8 mouse cellular contexts compared by ENCODE assay signal in genomic region chr7:35802201-35802905, GRCm38 (mm10). TPM values are rescaled to one million over a fixed set of nuclear protein-coding genes. Genes with fewer than 3 reads are reported as not detected.
DNase-seq lines count a peak whose midpoint lies in the region; ATAC-seq and TF ChIP-seq lines count a peak whose summit lies in the region.

No protein-coding gene starts in this region.

- peak overlapping the region; percentile 94 for H3K4me3 ChIP-seq in layer of hippocampus, adult 2 months
- peak overlapping the region; percentile 92 for H3K4me3 ChIP-seq in embryonic facial prominence, embryonic 15.5 days (replicated peaks)
- H3K4me3 ChIP-seq in intestine, embryonic 15.5 days (replicated peaks), result peak overlapping the region; percentile 90
- H3K4me3 ChIP-seq in megakaryocyte, embryonic 14.5 days (replicated peaks), result peak overlapping the region; percentile 95

- ATAC-seq in embryonic facial prominence, embryonic 15.5 days (ENCODE audit: insufficient number of reproducible peaks, low FRiP score, low TSS enrichment, low read depth), result peak; percentile 81
- ATAC-seq in intestine, embryonic 15.5 days, result peak; percentile 92

- H3K9me3 ChIP-seq in embryonic facial prominence, embryonic 15.5 days (replicated peaks), result no peaks in the 10 kb centered on the region
- H3K9me3 ChIP-seq in intestine, embryonic 15.5 days, result no peaks in the 10 kb centered on the region
- peaks cover 8% of the 10 kb centered on the region for H3K9me3 ChIP-seq in megakaryocyte, embryonic 14.5 days

- no peaks in the 10 kb centered on the region for H3K27me3 ChIP-seq in embryonic facial prominence, embryonic 15.5 days
- H3K27me3 ChIP-seq in intestine, embryonic 15.5 days (replicated peaks), result no peaks in the 10 kb centered on the region
- peaks cover 16% of the 10 kb centered on the region for H3K27me3 ChIP-seq in megakaryocyte, embryonic 14.5 days (replicated peaks)

- peak overlapping the region; percentile 97 for H3K9ac ChIP-seq in embryonic facial prominence, embryonic 15.5 days
- H3K9ac ChIP-seq in intestine, embryonic 15.5 days, result peak overlapping the region; percentile 99

- H3K4me1 ChIP-seq in embryonic facial prominence, embryonic 15.5 days, result peaks cover 10% of the 10 kb centered on the region; the same call in 1 of the 2 replicates
- H3K4me1 ChIP-seq in intestine, embryonic 15.5 days (replicated peaks), result peaks cover 5% of the 10 kb centered on the region; the same call in 1 of the 2 replicates
- peaks cover 33% of the 10 kb centered on the region for H3K4me1 ChIP-seq in megakaryocyte, embryonic 14.5 days

- peak overlapping the region; percentile 94 for H3K27ac ChIP-seq in layer of hippocampus, adult 2 months
- H3K27ac ChIP-seq in embryonic facial prominence, embryonic 15.5 days (replicated peaks), result peak overlapping the region; percentile 89
- H3K27ac ChIP-seq in intestine, embryonic 15.5 days, result peak overlapping the region; percentile 78

- peaks cover 27% of the 10 kb centered on the region for H3K36me3 ChIP-seq in embryonic facial prominence, embryonic 15.5 days
- H3K36me3 ChIP-seq in intestine, embryonic 15.5 days, result peaks cover 10% of the 10 kb centered on the region
- peaks cover 39% of the 10 kb centered on the region for H3K36me3 ChIP-seq in megakaryocyte, embryonic 14.5 days (replicated peaks; ENCODE audit: low read length)

- WGBS in embryonic facial prominence, embryonic 15.5 days, result 0% methylated on average over 47 of the region's 49 CpGs
- under 1% methylated on average over 45 of the region's 49 CpGs for WGBS in intestine, embryonic 15.5 days

- no peak for TF ChIP-seq CTCF in layer of hippocampus, adult 2 months (conservative IDR thresholded peaks at IDR 0.05)

- DNase-seq in layer of hippocampus, adult 2 months (ENCODE audit: low spot score in 2 of 2), result peak in 1 of 2 experiments; percentile 19
- DNase-seq in layer of hippocampus, adult 11-12 months (ENCODE audit: low spot score), result no peak
- peak; percentile 56 for DNase-seq in Muller cell, postnatal 12 days (ENCODE audit: inconsistent ontology term)
- DNase-seq in layer of hippocampus, postnatal 10 days (ENCODE audit: low spot score in 2 of 2), result no peak
- no peak for DNase-seq in adrenal gland, adult 2 months

- H3K4me2 ChIP-seq in embryonic facial prominence, embryonic 15.5 days (replicated peaks), result peak overlapping the region; percentile 67
- H3K4me2 ChIP-seq in intestine, embryonic 15.5 days (replicated peaks), result peak overlapping the region; percentile 66

RNA-seq across cellular contexts. Expression of gene Zfp507, which starts 0.5 kb away (rescaled TPM):
- total RNA-seq in layer of hippocampus, adult 2 months (2021), result 10 to 100 TPM; 32.7 to 38.6 TPM
- polyA plus RNA-seq in embryonic facial prominence, embryonic 15.5 days (2015; fragmentation: Nextera tagmentation; extraction: Ambion mirVana), result 18.8 and 20.0 TPM in 2 replicates
- 16.6 and 17.8 TPM in 2 replicates for polyA plus RNA-seq in intestine, embryonic 15.5 days (2015; fragmentation: Nextera tagmentation; extraction: Ambion mirVana)
- 0.76 and 2.4 TPM in 2 replicates for polyA plus RNA-seq in megakaryocyte, embryonic 14.5 days (2012; ENCODE audit: insufficient read depth, low replicate concordance)
- 10 to 100 TPM; 32.2 to 33.1 TPM for total RNA-seq in layer of hippocampus, postnatal 10 days (2021)
- total RNA-seq in adrenal gland, adult 2 months (2021), result 10 to 100 TPM; 21.5 to 22.6 TPM
- 3.1 and 4.1 TPM in 2 replicates for polyA plus RNA-seq in adrenal gland, adult 2 months (2012; rRNA removed)

RNA-seq across cellular contexts. Expression of gene Dpy19l3, which starts 48.1 kb away (rescaled TPM):
- total RNA-seq in layer of hippocampus, adult 2 months (2021), result 10 to 100 TPM; 80.3 to 84.7 TPM
- polyA plus RNA-seq in embryonic facial prominence, embryonic 15.5 days (2015; fragmentation: Nextera tagmentation; extraction: Ambion mirVana), result 22.8 and 26.0 TPM in 2 replicates
- polyA plus RNA-seq in intestine, embryonic 15.5 days (2015; fragmentation: Nextera tagmentation; extraction: Ambion mirVana), result 15.6 and 17.5 TPM in 2 replicates
- 5.1 TPM in 1 of 2 replicates, not detected in the other for polyA plus RNA-seq in megakaryocyte, embryonic 14.5 days (2012; ENCODE audit: insufficient read depth, low replicate concordance)
- total RNA-seq in layer of hippocampus, postnatal 10 days (2021), result 10 to 100 TPM; 83.6 to 84.5 TPM
- total RNA-seq in adrenal gland, adult 2 months (2021), result 10 to 100 TPM; 52.1 to 71.8 TPM
- polyA plus RNA-seq in adrenal gland, adult 2 months (2012; rRNA removed), result 8.4 and 9.5 TPM in 2 replicates
